Mouse (Mus musculus) adrenal gland, postnatal 10 days (tissue): ENCODE results near the gene Ston1. TPM values are rescaled to one million over a fixed set of nuclear protein-coding genes. Genes with fewer than 3 reads are reported as not detected.
A peak's percentile ranks its signal among the peaks of the same experiment; 100 is the strongest.

Source experiments
- DNase-seq: peaks from one replicate; pipeline ENCODE4 v3.0.0; 2021; ENCODE audit warnings: mixed read lengths
- total RNA-seq, 2 experiments: library from RNA; stranded (reverse); gene quantifications; 2 replicates each; pipeline ENCODE4 v1.2.3; 2021

Ston1 gene
- total RNA-seq, 2 experiments from 2014 or later, result 25.0 to 25.1 TPM

DNA sequence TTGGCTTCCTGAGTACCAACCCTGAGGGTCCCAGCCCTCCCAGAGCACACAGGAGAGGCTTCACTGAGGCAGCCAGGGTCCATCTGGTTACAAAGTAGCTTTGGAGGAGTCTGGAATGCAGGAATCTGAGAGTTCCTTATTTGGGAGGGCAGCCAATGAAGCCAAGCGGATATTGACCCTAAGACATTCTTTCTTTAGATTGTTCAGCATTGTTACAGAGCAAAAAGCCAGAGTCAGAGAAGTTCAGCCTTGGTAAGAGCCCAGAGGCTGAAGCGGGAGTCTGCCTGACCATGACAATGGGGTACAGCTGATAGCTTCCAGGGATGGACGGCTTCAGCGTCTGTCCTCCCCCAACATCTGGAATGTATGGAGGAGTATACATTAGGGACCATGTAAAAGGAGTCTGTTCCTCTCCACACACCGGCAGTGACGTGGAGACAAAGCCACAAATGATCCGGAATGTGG lies 28.9 kb downstream of the Ston1 start:
- DNase-seq, result no peak

DNA sequence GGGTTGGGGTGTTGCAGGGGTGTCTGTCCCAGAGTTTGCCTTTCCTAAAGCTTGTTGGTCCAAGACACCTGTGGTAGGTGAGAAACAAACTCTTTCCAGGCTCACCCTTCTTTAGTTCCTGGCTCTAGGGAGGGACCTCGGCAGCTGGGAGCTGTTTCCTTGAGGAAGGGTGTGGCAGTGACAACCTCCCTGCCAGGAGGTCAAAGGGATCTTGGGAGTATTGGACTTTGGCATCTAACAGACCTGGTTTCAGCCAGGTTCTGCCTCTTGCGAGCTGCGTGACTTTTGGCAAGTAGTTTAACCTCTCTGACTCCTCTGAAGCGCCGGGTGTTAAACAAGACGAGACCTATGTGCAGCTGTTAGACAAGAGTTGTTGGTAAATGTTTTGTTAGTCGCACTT lies 29.7 kb downstream of the Ston1 start:
- no peak for DNase-seq

DNA sequence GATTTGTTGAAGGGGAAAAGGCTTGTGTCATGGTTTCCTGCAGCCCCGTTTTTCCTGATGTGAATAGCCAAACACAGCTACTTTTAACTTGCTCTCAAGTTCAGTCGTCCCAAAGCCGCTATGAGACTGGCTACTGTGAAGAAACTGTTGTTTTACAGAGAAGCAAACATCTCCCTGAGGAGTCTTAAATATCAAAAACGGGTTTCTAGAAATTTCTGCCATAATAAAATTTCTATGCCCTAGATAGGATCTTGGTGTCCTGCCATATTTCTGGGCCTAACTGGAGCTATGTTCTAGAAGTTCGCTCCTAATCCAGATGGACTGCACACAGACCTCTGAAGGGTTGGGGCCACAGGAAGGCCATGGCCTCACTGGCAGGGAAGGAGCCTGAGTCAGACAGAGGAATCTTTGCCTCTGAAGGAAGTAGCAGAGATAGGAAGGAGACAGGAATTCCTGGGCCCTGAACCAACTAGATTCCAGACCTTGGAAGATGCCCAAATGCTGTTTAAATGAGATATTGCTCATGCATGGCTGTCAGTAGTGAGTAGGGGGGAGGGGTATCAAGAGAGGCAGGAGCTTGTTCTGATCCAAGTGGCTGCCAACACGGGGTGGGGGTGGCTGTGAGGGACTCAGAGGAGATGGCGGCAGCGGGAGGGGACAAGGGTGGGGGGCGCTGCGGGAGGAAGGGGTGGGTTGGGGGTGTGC lies 31.3 kb downstream of the Ston1 start:
- DNase-seq, result peak; percentile 76

DNA sequence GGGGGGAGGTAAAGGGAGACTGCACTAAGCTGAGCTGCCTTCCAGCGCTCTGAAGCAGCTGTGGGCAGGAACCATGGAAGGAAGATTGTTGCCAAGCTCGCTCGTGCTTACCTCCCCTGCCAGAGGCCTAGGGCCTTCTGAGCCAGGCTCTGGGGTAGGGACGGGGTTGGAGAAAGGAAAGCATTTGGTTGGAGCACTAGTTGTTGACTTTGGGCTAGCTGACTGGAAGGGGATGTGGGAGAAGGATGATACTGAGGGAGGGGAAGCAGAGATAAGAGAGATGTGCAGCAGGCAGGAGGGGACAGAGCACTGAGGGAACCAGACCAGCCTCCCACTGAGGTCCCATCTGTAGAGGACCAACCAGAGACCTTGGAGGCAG lies 31.9 kb downstream of the Ston1 start:
- DNase-seq, result peak; percentile 61

DNA sequence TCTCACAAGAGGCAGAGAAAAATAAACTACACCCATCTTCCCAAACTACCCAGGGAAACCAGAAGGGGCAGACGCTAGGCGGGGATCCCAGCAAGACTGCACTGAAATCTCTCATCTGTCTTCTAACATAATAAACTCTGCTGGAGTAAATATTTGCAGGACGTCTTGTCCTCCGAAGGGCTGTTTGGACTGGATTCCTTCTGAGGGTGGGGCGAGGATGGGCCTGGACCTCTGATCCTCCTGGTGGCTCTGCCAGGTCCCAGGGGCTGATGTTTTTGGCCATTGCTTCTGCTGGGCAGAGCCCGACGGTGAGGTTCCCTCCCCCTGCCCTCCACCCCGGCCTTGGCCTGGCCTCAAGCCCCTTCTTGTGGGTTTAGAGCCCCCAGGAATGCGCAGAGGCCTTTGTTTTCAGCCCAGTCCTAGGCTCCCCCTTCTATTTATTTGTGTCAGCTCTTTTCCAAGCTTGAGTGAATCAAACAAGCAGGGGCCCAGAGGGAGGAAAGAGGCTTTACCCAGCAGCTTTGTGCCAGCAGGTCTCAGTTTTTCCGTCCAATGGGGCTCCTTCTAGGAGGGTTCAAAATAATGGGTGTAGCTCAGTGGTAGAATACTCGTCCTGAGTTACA lies 32.6 kb downstream of the Ston1 start:
- DNase-seq, result peak; percentile 37

DNA sequence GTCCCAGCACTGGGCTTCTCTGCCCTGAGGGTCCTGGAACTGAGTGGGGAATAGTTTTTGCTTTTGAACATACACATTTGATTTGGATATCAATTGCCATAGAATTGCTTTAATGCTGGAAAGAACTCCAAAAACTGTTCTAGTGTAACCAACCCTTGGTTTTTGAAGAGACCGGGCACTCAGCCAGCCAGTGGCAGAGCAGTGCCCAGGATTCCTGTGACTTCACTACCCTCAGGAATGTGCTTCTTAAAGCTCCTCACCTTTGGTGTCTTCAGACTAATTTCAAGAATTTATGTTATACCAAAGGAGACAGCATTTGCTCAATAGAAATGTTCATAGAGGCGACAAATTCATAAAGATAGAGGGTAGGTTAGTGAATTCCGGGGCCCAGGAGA lies 33.1 kb downstream of the Ston1 start:
- DNase-seq, result peak; percentile 75

DNA sequence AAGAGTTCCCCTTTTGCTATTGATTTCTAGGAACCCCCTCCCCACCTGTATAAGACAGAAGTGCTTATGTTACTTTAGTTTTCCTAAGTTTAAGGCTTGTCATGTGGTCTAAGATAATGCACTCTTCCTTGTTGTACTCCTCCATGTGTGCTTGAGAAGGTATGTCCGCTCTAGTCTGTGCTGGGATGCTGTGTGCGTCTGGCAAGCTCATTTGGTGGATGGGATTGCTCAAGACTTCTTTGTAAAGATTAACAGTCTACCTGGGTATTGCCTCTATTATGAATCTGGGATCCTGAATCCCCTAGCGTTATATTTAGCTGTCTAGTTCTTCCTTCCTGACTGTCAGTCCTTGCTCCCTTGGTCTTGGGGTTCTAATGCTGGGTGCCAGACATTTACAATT lies 35.1 kb downstream of the Ston1 start:
- DNase-seq, result no peak

DNA sequence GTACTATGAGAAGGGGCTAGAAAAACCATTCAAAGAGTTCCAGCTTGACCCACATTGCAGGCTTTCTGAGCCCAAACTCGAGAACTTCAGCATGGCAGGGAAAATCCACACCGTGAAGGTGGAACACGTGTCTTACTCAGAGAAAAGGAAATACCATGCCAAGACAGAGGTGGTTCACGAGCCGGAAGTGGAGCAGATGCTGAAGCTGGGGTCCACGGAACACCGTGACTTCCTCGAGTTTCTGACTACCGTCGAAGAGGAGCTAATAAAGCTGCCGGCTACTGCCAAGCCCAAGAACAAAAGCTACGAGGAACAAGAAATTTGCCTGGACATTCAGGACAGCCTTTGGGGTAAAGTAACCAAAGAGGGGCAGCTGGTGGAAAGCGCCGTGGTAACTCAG lies 38.6 kb downstream of the Ston1 start:
- no peak for DNase-seq

DNA sequence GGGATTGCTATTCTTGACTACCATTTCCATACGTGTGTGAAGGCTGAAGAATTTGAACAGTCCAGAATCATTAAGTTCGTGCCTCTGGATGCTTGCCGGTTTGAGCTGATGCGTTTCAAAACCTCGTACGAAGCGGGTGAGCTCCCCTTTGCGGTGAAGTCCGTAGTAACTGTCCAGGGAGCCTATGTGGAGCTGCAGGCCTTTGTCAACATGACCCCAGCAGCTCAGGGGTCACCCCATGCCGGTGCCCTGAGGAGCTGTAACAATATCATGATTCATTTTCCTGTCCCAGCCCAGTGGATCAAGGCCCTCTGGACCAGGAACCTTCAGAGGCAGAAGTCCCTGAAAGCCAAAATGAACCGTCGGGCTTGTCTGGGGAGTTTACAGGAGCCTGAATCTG lies 39.1 kb downstream of the Ston1 start:
- DNase-seq, result peak; percentile 56

DNA sequence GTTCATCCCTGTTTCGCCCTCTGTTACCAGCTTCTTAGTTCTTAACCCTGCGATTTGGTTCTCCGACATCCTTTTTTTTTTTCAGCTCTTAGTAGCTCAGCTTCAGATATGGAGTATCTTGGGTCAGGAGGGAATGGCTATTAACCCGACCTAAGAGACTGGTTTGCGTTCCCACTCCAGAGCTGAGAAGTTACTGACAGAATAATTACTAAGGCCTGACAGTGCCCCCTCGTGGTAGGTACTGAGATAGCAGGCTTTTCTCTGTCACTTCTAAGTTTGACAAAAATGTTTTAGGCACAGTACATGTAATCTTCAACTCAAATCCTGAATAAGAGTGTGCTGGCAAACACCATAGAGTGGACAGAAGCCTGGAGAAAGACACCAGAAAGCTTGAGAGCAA lies 43.5 kb downstream of the Ston1 start:
- peak; percentile 86 for DNase-seq

DNA sequence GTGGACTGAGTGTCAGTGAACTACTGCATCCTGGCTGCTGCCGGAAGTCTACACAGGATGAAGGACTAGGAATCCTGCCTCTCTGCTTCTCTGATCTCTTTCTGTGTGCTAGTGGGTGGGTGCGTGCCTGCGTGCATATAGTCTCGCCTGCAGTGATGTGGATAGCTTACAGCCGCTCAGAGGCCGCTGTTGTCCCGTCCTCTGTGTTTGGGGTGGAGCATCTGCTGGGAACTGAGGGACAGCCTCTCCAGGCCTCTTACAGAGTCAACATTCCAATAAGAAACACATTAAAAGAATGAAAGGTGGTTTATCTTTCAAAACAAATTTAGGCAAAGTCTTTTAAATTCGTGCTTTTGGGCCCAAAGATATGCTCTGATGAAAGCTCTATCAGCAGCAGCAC lies 44.4 kb downstream of the Ston1 start:
- no peak for DNase-seq

DNA sequence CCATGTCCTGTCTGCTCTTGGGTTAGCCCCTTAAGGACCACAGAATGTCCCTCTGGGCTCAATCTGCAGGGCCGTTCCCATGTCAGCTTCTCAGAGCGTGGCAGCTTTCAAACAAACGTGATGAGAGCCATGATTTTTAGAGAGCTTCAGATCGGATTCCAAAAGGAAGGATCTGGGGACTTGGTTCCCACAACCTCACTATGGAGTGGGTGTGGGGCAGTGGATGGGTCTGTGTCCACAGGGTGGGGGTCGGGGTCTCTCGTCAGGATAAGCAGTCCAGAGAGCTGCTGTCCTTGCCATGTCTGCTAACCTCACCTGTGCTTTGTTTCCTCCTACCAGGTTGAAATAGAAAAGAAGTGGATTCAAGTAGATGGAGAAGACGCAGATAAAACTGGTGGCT lies 47.4 kb downstream of the Ston1 start:
- DNase-seq, result no peak

DNA sequence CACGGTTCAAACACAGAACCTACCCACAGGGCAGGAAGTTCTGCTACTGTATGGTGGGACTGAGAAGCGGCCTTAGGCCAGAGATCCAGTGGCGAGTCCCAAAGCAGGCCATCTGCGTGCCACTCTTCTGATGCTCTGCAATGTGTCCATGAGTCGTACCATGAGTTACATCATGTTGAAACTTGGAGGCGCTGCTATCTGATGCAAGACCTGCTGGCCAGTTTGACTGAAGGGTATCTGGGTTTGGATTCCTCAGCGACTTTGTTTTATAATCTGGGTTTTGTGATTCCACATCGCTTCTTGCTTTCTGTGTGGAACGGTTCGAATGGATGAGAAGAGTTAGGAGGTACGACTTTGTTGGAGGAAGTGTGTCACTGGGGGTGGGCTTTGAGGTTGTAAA lies 47.8 kb downstream of the Ston1 start:
- no peak for DNase-seq

DNA sequence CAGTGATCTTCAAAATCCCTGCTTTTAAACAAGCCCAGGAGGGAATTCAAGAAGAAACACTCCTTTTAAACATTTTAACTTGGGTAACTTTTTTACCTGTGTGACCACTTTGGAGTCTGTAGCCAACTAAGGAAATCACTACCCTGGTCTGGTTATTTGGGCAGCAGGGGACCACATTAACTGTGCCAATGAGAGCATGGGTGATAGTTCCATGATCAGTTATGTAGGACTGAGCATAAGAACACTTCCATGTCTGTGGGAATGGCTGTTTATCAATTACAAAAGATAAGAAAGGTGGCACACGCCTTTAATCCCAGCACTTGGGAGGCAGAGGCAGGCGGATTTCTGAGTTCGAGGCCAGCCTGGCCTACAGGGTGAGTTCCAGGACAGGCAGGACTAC lies 49.7 kb downstream of the Ston1 start:
- DNase-seq, result no peak

DNA sequence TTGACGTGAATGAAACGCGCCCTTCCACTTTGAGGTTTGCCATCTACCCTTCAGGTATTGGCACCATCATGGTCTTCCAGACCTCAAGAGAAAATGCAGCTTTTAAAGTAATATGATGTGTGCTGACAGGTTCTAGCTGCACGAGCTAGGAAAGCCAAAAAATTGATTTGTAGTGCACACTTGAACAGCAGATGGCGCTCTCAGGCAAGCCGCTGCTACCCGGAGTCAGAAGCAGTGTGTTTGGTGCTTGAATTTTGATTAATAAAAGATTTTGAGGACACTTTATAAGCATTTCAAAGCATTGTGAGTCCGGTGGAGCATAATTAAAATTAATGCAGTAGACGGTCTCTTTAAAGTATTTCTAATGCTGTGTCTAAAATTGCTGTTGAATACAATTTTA lies 54.5 kb downstream of the Ston1 start:
- peak; percentile 78 for DNase-seq

DNA sequence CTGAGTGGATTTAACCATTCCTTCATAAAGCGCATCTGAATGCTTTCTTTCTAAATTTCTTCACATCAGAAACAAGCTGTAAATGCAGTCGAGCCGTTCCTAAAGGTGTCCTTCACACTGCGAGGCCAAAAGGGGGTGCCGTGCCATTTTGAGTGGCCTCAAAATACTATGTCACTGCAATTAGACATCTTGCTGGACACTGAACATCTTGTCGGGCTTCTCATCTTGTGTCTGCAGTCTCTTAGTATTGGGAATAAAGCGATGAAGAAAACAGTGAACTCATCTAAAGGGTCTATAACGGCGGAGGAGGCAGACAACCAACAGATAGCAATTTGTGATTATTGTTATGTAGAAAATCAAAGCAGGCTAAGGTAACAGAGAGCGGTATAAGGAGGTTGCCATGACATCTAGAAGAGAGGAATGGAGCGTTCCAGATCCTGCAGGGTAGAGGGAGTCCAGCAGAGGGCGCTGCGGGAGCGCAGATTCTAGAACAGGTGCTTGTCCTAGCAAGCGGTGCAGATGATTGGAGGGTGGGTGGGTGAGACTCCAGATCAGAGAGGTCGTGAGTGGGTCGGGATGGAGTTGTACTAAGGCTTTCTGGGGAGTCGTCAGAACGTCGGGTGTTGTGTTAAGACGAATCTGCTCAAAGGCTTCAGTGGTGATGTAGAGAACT lies 55.4 kb downstream of the Ston1 start:
- peak; percentile 86 for DNase-seq

DNA sequence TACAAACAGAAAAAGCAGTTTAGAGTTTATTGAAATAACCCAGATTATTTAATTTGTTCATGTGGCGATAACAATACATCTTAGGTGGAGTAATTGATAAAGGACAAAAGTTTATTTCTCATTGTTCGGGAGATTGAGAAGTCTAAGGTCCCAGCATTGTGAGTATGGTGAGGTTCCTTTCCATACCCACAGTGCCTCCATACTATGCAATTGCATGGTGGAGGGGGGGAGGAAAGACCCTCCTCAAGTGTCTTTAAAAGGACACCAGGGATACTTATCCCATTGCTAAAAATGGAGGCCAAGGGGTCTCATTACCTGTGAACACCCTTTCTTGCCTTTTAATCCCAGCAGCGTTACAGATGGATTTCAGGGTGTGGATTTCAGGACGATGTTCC lies 55.9 kb downstream of the Ston1 start:
- DNase-seq, result no peak

DNA sequence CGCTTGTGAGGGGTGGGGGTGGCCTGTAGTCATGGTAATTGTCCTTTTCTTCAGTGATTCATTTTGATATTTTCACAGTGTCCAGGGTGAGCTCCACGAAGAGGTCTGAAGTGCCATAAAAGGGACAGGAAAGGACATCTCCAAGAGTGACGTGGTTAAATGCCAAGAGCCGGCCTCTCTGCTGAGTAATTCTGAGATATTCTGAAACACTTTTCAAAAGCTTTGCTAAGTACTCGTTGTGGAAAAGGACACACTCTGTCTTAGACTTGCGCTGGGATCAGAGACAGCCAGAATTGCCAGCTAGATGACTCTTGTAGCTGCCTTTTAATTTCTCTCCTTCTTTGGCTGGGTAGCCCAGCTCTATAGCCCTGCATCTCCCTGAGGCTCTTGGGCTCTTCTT lies 61.0 kb downstream of the Ston1 start:
- no peak for DNase-seq

DNA sequence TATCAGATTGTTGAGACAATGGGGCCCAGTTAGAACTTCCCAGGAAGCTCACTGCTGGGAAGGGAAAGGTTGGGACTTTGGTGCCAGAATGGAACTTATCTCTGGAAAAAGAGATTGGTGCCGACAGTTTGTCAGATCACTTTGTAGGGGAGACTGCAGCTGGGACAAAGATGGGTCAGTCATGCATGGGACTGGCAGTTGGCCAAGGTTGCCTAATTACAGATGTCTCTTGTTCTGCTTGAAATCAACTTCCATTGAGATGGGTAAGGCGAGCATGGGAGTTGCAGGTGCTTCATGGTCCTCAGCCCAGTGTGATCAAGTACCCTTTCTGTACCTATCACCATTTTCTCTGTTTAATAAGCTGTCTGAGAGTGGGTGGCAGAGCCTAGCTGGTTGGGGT lies 68.6 kb downstream of the Ston1 start:
- DNase-seq, result no peak

DNA sequence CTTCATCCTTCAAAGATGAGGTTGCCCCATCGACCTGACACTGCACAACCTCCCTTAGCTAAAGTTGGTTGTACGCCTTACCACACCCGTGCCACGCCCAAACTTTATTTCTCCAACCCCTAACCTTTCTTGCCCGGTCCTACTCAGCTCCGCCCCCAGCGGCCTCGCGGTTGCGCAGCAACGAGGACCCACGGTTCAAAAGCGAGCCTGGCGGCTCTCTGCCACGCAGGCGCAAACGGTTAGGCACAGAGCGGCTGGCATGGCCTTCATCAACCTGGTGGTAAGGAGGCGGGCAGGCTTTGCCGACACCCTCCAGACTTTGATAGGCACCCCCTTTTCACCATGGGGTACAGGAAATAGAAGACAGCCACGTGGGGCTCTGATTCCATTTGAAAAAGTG lies 71.0 kb downstream of the Ston1 start, which contains the start of gene Gtf2a1l:
Gtf2a1l (plus strand) TSS at position 209 of the 400 bp plus-strand sequence.
- peak; percentile 58 for DNase-seq

DNA sequence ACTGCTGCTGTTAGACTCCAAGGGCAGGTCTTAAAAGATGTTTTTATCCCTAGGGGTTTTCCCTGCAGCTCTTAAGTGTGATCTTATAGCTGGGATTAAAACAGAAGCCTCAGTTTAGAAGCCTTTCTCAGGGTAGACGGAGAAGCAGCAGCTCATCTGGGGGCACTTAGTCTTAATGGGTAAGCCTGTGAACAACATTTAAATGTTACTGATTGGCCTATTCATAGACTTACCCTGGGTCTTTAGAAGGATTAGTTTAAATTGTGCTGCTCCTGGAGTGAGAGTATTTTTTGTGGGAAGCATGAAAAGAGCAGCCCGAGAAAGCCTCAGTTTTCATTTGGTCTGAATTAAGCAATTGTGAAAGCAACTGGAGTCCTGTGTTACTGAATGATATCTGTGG lies 72.4 kb downstream of the Ston1 start:
- DNase-seq, result no peak

DNA sequence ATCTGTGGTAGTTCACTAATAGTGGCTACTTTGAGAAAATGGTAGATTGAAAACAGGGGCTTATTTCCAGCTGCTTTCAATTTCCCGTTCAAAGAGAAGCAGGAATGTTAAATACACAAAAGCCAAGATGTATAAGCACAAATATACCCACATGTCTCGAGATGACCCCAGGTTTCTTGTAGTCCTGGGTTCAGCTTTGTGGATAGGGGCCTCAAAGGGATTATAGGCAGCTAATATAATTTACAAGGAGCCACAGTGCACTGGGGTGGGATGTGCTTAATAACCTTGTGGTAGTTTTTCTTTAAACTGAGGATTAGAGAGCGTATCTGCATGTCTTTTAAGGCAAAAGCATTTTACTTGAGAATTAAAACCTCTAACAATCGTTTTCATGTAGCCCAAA lies 73.3 kb downstream of the Ston1 start:
- no peak for DNase-seq
